Mouse (Mus musculus) MEL (cell line): ENCODE measurements around the gene Tmem184c. TPM values are rescaled to one million over a fixed set of nuclear protein-coding genes. Genes with fewer than 3 reads are reported as not detected.

Experiments used
- DNase-seq: peaks from one replicate; pipeline ENCODE4 v3.0.0; 2011; ENCODE audit warnings: low read depth, low spot score
- H3K27ac ChIP-seq: 2 replicates; pipeline ENCODE4 v1.5.1; 2012; ENCODE audit warnings: low read depth, mild to moderate bottlenecking, control low read depth, low read length, moderate library complexity; ENCODE audit not compliant: control insufficient read depth
- H3K27me3 ChIP-seq, 2 experiments: fragments of 150-350 bp in 1 of 2; sonication (generic) in 1 of 2; 2 replicates each; pipeline ENCODE4 v1.6.1; 2012; ENCODE audit warnings: low read length in 2 of 2, mild to moderate bottlenecking in 2 of 2, improper control_type of control experiment in 1 of 2, moderate library complexity in 1 of 2; ENCODE audit not compliant: insufficient read depth in 2 of 2, control insufficient read depth in 1 of 2
- H3K36me3 ChIP-seq, 2 experiments: 2 replicates each; pipeline ENCODE4 v1.6.1; 2012 to 2014; ENCODE audit warnings: low read length in 2 of 2, improper control_type of control experiment in 1 of 2, inconsistent platforms in 1 of 2, mild to moderate bottlenecking in 1 of 2; ENCODE audit not compliant: insufficient read depth in 2 of 2, control insufficient read depth in 1 of 2
- H3K4me1 ChIP-seq, 2 experiments: fragments of 150-350 bp in 1 of 2; sonication (generic) in 1 of 2; 2 replicates each; pipeline ENCODE4 v1.6.1; 2012; ENCODE audit warnings: low read length in 2 of 2, improper control_type of control experiment in 1 of 2, mild to moderate bottlenecking in 1 of 2; ENCODE audit not compliant: insufficient read depth in 2 of 2, control insufficient read depth in 1 of 2
- H3K4me3 ChIP-seq, 2 experiments: fragments of 150-350 bp in 1 of 2; sonication (generic) in 1 of 2; 2 replicates each; pipeline ENCODE4 v1.5.1; 2012; ENCODE audit warnings: low read depth in 2 of 2, low read length in 2 of 2, mild to moderate bottlenecking in 2 of 2, moderate library complexity in 2 of 2, control low read depth in 1 of 2, improper control_type of control experiment in 1 of 2; ENCODE audit not compliant: control insufficient read depth in 1 of 2, insufficient read depth in 1 of 2
- H3K79me2 ChIP-seq: 2 replicates; pipeline ENCODE4 v1.6.1; 2012; ENCODE audit warnings: mild to moderate bottlenecking, low read length, moderate library complexity; ENCODE audit not compliant: control insufficient read depth, poor library complexity, insufficient read depth
- H3K9ac ChIP-seq: 2 replicates; pipeline ENCODE4 v1.6.1; 2012; ENCODE audit warnings: low read depth, mild to moderate bottlenecking, control low read depth, low read length, moderate library complexity; ENCODE audit not compliant: control insufficient read depth, poor library complexity, severe bottlenecking
- H3K9me3 ChIP-seq: fragments of 150-350 bp; sonication (generic); replicated peaks from 2 replicates; pipeline ENCODE4 v1.6.1; 2012; ENCODE audit warnings: mild to moderate bottlenecking, low read length, improper control_type of control experiment, moderate library complexity; ENCODE audit not compliant: insufficient read depth
- BHLHE40 ChIP-seq: IDR thresholded peaks from 2 replicates; pipeline ENCODE4 v1.6.1; 2012; ENCODE audit warnings: low read depth, mild to moderate bottlenecking, inconsistent platforms, low read length, improper control_type of control experiment, borderline replicate concordance
- CTCF ChIP-seq, 3 experiments: IDR thresholded peaks in 2 of 3; conservative IDR thresholded peaks in 1 of 3; 2 replicates each; pipeline ENCODE4 v1.5.1; 2011 to 2012; ENCODE audit warnings: low read length in 3 of 3, low read depth in 2 of 3, mild to moderate bottlenecking in 2 of 3, improper control_type of control experiment in 1 of 3, inconsistent platforms in 1 of 3, mixed read lengths in 1 of 3, moderate library complexity in 1 of 3; ENCODE audit not compliant: control insufficient read depth in 1 of 3, insufficient read depth in 1 of 3, poor library complexity in 1 of 3, severe bottlenecking in 1 of 3
- E2F4 ChIP-seq: IDR thresholded peaks from 2 replicates; pipeline ENCODE4 v1.6.1; 2011; ENCODE audit warnings: low read depth, low read length, improper control_type of control experiment, borderline replicate concordance
- ELF1 ChIP-seq: IDR thresholded peaks from 2 replicates; pipeline ENCODE4 v1.6.1; 2014; ENCODE audit warnings: low read depth, mild to moderate bottlenecking, inconsistent platforms, low read length, improper control_type of control experiment, moderate library complexity
- EP300 ChIP-seq, 2 experiments: IDR thresholded peaks; 2 replicates each; pipeline ENCODE4 v1.6.1; 2011; ENCODE audit warnings: improper control_type of control experiment in 2 of 2, low read length in 2 of 2, low read depth in 1 of 2, mild to moderate bottlenecking in 1 of 2
- ETS1 ChIP-seq: IDR thresholded peaks from 2 replicates; pipeline ENCODE4 v1.6.1; 2012; ENCODE audit warnings: low read depth, mild to moderate bottlenecking, inconsistent platforms, low read length, improper control_type of control experiment, moderate library complexity
- GATA1 ChIP-seq: IDR thresholded peaks from 2 replicates; pipeline ENCODE4 v1.6.1; 2011; ENCODE audit warnings: low read depth, low read length, improper control_type of control experiment
- MAFK ChIP-seq: IDR thresholded peaks from 2 replicates; pipeline ENCODE4 v1.6.1; 2011; ENCODE audit warnings: low read depth, mild to moderate bottlenecking, low read length, improper control_type of control experiment, borderline replicate concordance
- MEF2A ChIP-seq: IDR thresholded peaks from 2 replicates; pipeline ENCODE4 v1.6.1; 2014; ENCODE audit warnings: low read depth, mild to moderate bottlenecking, inconsistent platforms, low read length, improper control_type of control experiment; ENCODE audit not compliant: poor library complexity, insufficient replicate concordance, severe bottlenecking; ENCODE audit errors: extremely low read depth
- MYB ChIP-seq: IDR thresholded peaks from 2 replicates; pipeline ENCODE4 v1.6.1; 2011; ENCODE audit warnings: mild to moderate bottlenecking, low read depth, low read length, improper control_type of control experiment
- NELFE ChIP-seq: IDR thresholded peaks from 2 replicates; pipeline ENCODE4 v1.6.1; 2011; ENCODE audit warnings: low read depth, low read length, improper control_type of control experiment
- POLR2A ChIP-seq, 2 experiments: IDR thresholded peaks; 2 replicates each; pipeline ENCODE4 v1.6.1; 2011 to 2012; ENCODE audit warnings: low read length in 2 of 2, mild to moderate bottlenecking in 2 of 2, control low read depth in 1 of 2, improper control_type of control experiment in 1 of 2, low read depth in 1 of 2, moderate library complexity in 1 of 2; ENCODE audit not compliant: control insufficient read depth in 1 of 2, insufficient read depth in 1 of 2, poor library complexity in 1 of 2
- POLR2AphosphoS5 ChIP-seq: IDR thresholded peaks from 2 replicates; pipeline ENCODE4 v1.6.1; 2012; ENCODE audit warnings: low read depth, borderline replicate concordance, mild to moderate bottlenecking, inconsistent platforms, low read length, moderate library complexity, mixed read lengths
- RAD21 ChIP-seq: IDR thresholded peaks from 2 replicates; pipeline ENCODE4 v1.6.1; 2011; ENCODE audit warnings: mild to moderate bottlenecking, low read depth, low read length, improper control_type of control experiment
- SIN3A ChIP-seq: IDR thresholded peaks from 2 replicates; pipeline ENCODE4 v1.6.1; 2012; ENCODE audit warnings: low read length, improper control_type of control experiment, inconsistent platforms
- SMC3 ChIP-seq: IDR thresholded peaks from 2 replicates; pipeline ENCODE4 v1.6.1; 2011; ENCODE audit warnings: low read depth, low read length, improper control_type of control experiment
- UBTF ChIP-seq: IDR thresholded peaks from 2 replicates; pipeline ENCODE4 v1.6.1; 2012; ENCODE audit warnings: low read depth, mild to moderate bottlenecking, inconsistent platforms, low read length, improper control_type of control experiment, moderate library complexity, borderline replicate concordance; ENCODE audit not compliant: insufficient read depth
- USF2 ChIP-seq, 2 experiments: IDR thresholded peaks; 2 replicates each; pipeline ENCODE4 v1.6.1; 2011 to 2012; ENCODE audit warnings: improper control_type of control experiment in 2 of 2, low read length in 2 of 2, borderline replicate concordance in 1 of 2, inconsistent platforms in 1 of 2, low read depth in 1 of 2, mild to moderate bottlenecking in 1 of 2; ENCODE audit not compliant: insufficient read depth in 1 of 2
- ZC3H11A ChIP-seq: IDR thresholded peaks from 2 replicates; pipeline ENCODE4 v1.6.1; 2012; ENCODE audit warnings: low read depth, mild to moderate bottlenecking, inconsistent platforms, low read length, improper control_type of control experiment
- ZKSCAN1 ChIP-seq: IDR thresholded peaks from 2 replicates; pipeline ENCODE4 v1.6.1; 2012; ENCODE audit warnings: low read depth, mild to moderate bottlenecking, inconsistent platforms, low read length, improper control_type of control experiment, moderate library complexity
- ZMIZ1 ChIP-seq: IDR thresholded peaks from 2 replicates; pipeline ENCODE4 v1.6.1; 2012; ENCODE audit warnings: low read depth, mild to moderate bottlenecking, inconsistent platforms, low read length, improper control_type of control experiment, moderate library complexity
- ZNF384 ChIP-seq: IDR thresholded peaks from 2 replicates; pipeline ENCODE4 v1.6.1; 2012; ENCODE audit warnings: low read depth, mild to moderate bottlenecking, inconsistent platforms, low read length, improper control_type of control experiment
- polyA plus RNA-seq, 2 experiments: library from polyadenylated mRNA; stranded (reverse) in 1 of 2; unstranded in 1 of 2; fragments of >175 nt in 1 of 2; fragments of >200 nt in 1 of 2; gene quantifications; 2 replicates each; pipeline versions ENCODE4 v1.2.1 to v1.2.4; 2012; ENCODE audit warnings: low replicate concordance in 2 of 2, low read depth in 1 of 2; ENCODE audit not compliant: insufficient read length in 2 of 2, insufficient read depth in 1 of 2, missing spikeins in 1 of 2
- total RNA-seq: library from RNA; depleted of rRNA; stranded (reverse); fragments of 300-350 nt; gene quantifications from 2 replicates; pipeline ENCODE4 v1.2.3, GENCODE M21; 2012

Gene Tmem184c
- total and polyA plus RNA-seq, 3 experiments: 8.5 to 11.3 TPM; not detected in 1

DNA sequence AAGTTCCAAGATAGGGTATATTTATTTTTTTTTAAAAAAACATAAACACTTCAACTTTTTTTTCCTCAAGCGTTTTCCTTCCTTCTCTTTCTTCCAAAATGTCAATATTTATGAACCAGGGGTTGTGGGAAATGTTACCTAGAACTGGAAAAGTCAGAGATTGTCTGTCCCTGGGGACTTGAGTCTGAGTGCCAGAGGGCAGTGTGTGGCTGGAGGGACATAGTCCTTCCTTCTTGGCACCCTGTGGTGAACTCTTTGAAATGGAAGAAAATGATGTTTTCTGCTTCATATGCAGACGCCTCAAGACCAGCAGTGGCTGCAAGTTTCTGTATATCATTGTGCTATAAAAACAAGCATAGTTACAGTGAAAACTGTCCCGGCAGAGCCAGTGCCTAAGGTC is 20.2 kb upstream of the Tmem184c start:
- TF ChIP-seq ZNF384 (no peak), MYB (no peak), POLR2AphosphoS5 (no peak), RAD21 (no peak), CTCF (IDR thresholded peaks at IDR 0.05 in 2 of 3, conservative IDR thresholded peaks at IDR 0.05 in 1 of 3; ENCODE audit: control insufficient read depth in 1 of 3, insufficient read depth in 1 of 3, low read depth in 2 of 3, low read length in 3 of 3, poor library complexity in 1 of 3, severe bottlenecking in 1 of 3) (no peak), BHLHE40 (no peak), E2F4 (no peak)
- no peak overlapping the region for H3K4me3 ChIP-seq
- DNase-seq: no peak
- no peak overlapping the region for H3K9ac ChIP-seq
- no peaks in the 10 kb centered on the region for H3K9me3 ChIP-seq
- no peaks in the 10 kb centered on the region for H3K79me2 ChIP-seq
- peaks cover 2 to 3% of the 10 kb centered on the region in 2 experiments; a peak in 2 of 4 replicates for H3K27me3 ChIP-seq
- H3K27ac ChIP-seq: no peak overlapping the region
- no peaks in the 10 kb centered on the region; a peak in 1 of 4 replicates for H3K4me1 ChIP-seq
- H3K36me3 ChIP-seq: no peaks in the 10 kb centered on the region

- H3K79me2 ChIP-seq: no peaks in the 10 kb centered on the region
- H3K9ac ChIP-seq: no peak overlapping the region
- H3K27ac ChIP-seq: no peak overlapping the region
- peak; percentile 78 for DNase-seq
- no peaks in the 10 kb centered on the region for H3K36me3 ChIP-seq
- H3K4me3 ChIP-seq: no peak overlapping the region
- TF ChIP-seq GATA1: no peak
- TF ChIP-seq CTCF (IDR thresholded peaks at IDR 0.05 in 2 of 3, conservative IDR thresholded peaks at IDR 0.05 in 1 of 3; ENCODE audit: control insufficient read depth in 1 of 3, insufficient read depth in 1 of 3, low read depth in 2 of 3, low read length in 3 of 3, poor library complexity in 1 of 3, severe bottlenecking in 1 of 3): peak; percentile 84 to 97 (median 96)
- TF ChIP-seq SMC3: peak; percentile 96
- TF ChIP-seq MEF2A: no peak
- peak; percentile 91 for TF ChIP-seq ZC3H11A
- peak; percentile 96 for TF ChIP-seq RAD21
- TF ChIP-seq ZKSCAN1: no peak
- H3K4me1 ChIP-seq: no peaks in the 10 kb centered on the region; a peak in 1 of 4 replicates
- H3K27me3 ChIP-seq: peaks cover 2 to 3% of the 10 kb centered on the region in 2 experiments; a peak in 2 of 4 replicates
- H3K9me3 ChIP-seq: no peaks in the 10 kb centered on the region
These were observed 19.5 kb upstream of the Tmem184c start for GRCm38 (mm10) chr8:77629858-77630537.

DNA sequence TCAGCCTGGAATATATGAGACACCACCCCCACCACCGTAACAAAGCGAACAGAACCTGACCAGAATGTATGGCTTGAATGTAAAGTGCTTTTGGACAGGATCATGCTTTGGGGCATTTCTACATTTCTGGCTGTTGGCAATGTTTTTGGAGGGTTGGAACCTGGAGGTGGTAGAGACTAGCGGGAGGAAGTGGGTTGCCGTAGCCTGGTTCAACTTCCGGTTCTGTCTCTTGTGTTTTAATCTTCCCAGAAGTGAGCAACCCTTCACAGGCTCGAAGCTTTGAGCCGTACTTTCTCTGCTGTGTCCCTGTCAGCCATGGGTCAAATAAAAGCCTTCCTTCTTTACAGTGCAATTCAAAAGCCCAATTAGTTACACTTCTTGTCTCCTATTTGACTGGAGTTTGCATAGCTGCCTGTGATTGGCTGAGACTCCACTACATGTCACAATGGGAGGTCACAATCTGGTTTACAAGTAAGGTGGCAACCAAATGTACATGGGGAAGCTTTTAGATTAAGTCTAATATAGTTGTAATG is 13.2 kb upstream of the Tmem184c start:
- Histone ChIP-seq H3K9ac (no peak overlapping the region), H3K79me2 (no peaks in the 10 kb centered on the region), H3K9me3 (no peaks in the 10 kb centered on the region), H3K27me3 (peaks cover 0 to 3% of the 10 kb centered on the region in 2 experiments; a peak in 3 of 4 replicates), H3K36me3 (no peaks in the 10 kb centered on the region), H3K4me1 (no peaks in the 10 kb centered on the region; a peak in 1 of 4 replicates), H3K4me3 (no peak overlapping the region), H3K27ac (no peak overlapping the region)
- peak; percentile 35 for DNase-seq
- TF ChIP-seq ETS1 (no peak), GATA1 (no peak), POLR2AphosphoS5 (no peak), SMC3 (no peak), POLR2A (IDR thresholded peaks at IDR 0.05; ENCODE audit: control insufficient read depth in 1 of 2, insufficient read depth in 1 of 2, low read depth in 1 of 2, low read length in 2 of 2, poor library complexity in 1 of 2) (no peak), NELFE (no peak), MEF2A (no peak), MAFK (no peak), USF2 (IDR thresholded peaks at IDR 0.05; ENCODE audit: borderline replicate concordance in 1 of 2, insufficient read depth in 1 of 2, low read depth in 1 of 2, low read length in 2 of 2) (no peak), SIN3A (no peak), ZMIZ1 (no peak), EP300 (IDR thresholded peaks at IDR 0.05; ENCODE audit: low read depth in 1 of 2, low read length in 2 of 2) (no peak), ZKSCAN1 (no peak), UBTF (no peak), ELF1 (no peak)
- TF ChIP-seq, all 39 proteins: peak for 0
